Mouse (Mus musculus) liver, embryonic 14.5 days (tissue): ENCODE measurements around the gene Dapk1.

Experiments used
- CTCF ChIP-seq: IDR thresholded peaks from 2 replicates; pipeline ENCODE4 v1.5.1; 2016; ENCODE audit warnings: antibody characterized with exemption, low read depth, control low read depth
- EP300 ChIP-seq: IDR thresholded peaks from 2 replicates; pipeline ENCODE4 v1.6.1; 2016; ENCODE audit warnings: antibody characterized with exemption, low read depth

GRCm38 (mm10) chr13:60744736-60745135 is 143.0 kb downstream of the Dapk1 start:
- TF ChIP-seq EP300 (no peak), CTCF (no peak)
